Mouse (Mus musculus): Measurements from ENCODE around the gene Hs6st1. TPM values are rescaled to one million over a fixed set of nuclear protein-coding genes. Genes with fewer than 3 reads are reported as not detected.

The Hs6st1 gene
- polyA plus RNA-seq, 2 experiments: 6.8 to 31.0 TPM

DNA sequence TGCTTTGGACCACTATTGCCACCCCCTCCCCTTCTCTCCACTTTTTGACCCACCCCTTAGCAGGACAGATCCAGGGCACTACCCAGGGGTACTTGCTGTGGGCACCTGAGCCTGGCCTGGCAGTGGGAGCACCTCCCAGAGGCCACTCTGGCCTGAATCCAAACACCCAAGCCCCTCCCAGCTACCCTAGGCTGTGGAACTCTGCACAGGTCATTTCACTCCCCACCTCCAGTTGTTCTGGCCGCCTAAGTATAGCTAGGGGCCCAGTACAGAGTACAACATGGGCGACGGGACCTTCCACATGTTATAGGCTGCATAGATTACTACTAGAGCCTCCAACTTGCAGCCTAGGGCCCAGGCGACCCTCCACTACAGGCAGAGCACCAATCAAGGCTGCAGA lies 999 bp upstream of the Hs6st1 start:
- no peaks in the 10 kb centered on the region for H3K27me3 ChIP-seq (ENCODE audit: control insufficient read depth, insufficient read depth, low read length)
- ATAC-seq (ENCODE audit: insufficient read depth): no peak
- 65% methylated on average over 4 of the region's 4 CpGs for WGBS (ENCODE audit: insufficient replicate concordance)
- TF ChIP-seq EP300 (IDR thresholded peaks at IDR 0.05; ENCODE audit: low read depth) (no peak), CTCF (IDR thresholded peaks at IDR 0.05; ENCODE audit: low read depth) (no peak)
- no peaks in the 10 kb centered on the region for H3K9me3 ChIP-seq (ENCODE audit: control insufficient read depth, low read length)
- H3K4me3 ChIP-seq (ENCODE audit: insufficient read depth in 1 of 2, low read depth in 2 of 2, low read length in 2 of 2): no peak overlapping the region
- peak overlapping the region; percentile 75 for H3K4me2 ChIP-seq (ENCODE audit: low read depth)
- peaks cover 22% of the 10 kb centered on the region for H3K36me3 ChIP-seq (replicated peaks; ENCODE audit: control insufficient read depth, insufficient read depth, low read depth)
- no peak overlapping the region for H3K27ac ChIP-seq
- peaks cover 36 to 63% of the 10 kb centered on the region in 2 experiments for H3K4me1 ChIP-seq (replicated peaks; ENCODE audit: control insufficient read depth in 2 of 2, insufficient read depth in 2 of 2, low read length in 1 of 2)
- no peak overlapping the region for H3K9ac ChIP-seq (replicated peaks)
- no peak for DNase-seq (ENCODE audit: low read depth in 3 of 3, low spot score in 3 of 3)

DNA sequence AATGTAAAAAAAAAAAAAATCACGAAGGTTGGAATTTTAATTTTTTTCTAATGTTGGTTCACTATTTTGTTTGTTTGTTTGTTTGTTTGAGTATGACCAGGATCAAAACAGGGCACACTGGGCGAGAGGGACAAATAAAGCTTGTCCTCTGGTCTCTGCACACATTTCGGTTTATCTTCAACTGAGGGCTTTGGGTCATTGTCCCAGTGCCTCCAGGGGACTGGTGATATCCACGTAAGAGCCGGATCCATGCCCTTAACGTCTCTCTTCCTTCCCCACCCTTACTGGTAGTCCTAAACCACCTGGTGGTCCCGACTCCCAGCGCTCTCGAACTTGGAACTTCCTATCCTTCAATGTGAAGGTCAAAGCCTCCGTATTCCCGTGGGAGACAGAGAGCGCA lies 589 bp upstream of the Hs6st1 start:
- Histone ChIP-seq H3K4me1 (replicated peaks; ENCODE audit: control insufficient read depth in 2 of 2, insufficient read depth in 2 of 2, low read length in 1 of 2) (peaks cover 39 to 63% of the 10 kb centered on the region in 2 experiments), H3K36me3 (replicated peaks; ENCODE audit: control insufficient read depth, insufficient read depth, low read depth) (peaks cover 25% of the 10 kb centered on the region), H3K9ac (replicated peaks) (peak overlapping the region; percentile 62), H3K27ac (peak overlapping the region; percentile 31), H3K9me3 (ENCODE audit: control insufficient read depth, low read length) (no peaks in the 10 kb centered on the region), H3K27me3 (ENCODE audit: control insufficient read depth, insufficient read depth, low read length) (no peaks in the 10 kb centered on the region), H3K4me3 (ENCODE audit: insufficient read depth in 1 of 2, low read depth in 2 of 2, low read length in 2 of 2) (peak overlapping the region; percentile 46 to 87), H3K4me2 (ENCODE audit: low read depth) (peak overlapping the region; percentile 75)
- TF ChIP-seq CTCF (IDR thresholded peaks at IDR 0.05; ENCODE audit: low read depth): no peak
- no peak for TF ChIP-seq EP300 (IDR thresholded peaks at IDR 0.05; ENCODE audit: low read depth)
- no peak for DNase-seq (ENCODE audit: low read depth in 3 of 3, low spot score in 3 of 3)
- 18% methylated on average over 12 of the region's 12 CpGs for WGBS (ENCODE audit: insufficient replicate concordance)
- ATAC-seq (ENCODE audit: insufficient read depth): peak; percentile 2; the same call in 1 of the 2 replicates

GRCm38 (mm10) chr1:36068531-36069120 lies 426 bp downstream of the Hs6st1 start:
- H3K4me3 ChIP-seq (ENCODE audit: insufficient read depth in 1 of 2, low read depth in 2 of 2, low read length in 2 of 2): peak overlapping the region; percentile 87 to 92
- TF ChIP-seq CTCF (IDR thresholded peaks at IDR 0.05; ENCODE audit: low read depth) (peak; percentile 48), EP300 (IDR thresholded peaks at IDR 0.05; ENCODE audit: low read depth) (no peak)
- peak overlapping the region; percentile 98 for H3K4me2 ChIP-seq (ENCODE audit: low read depth)
- H3K4me1 ChIP-seq (replicated peaks; ENCODE audit: control insufficient read depth in 2 of 2, insufficient read depth in 2 of 2, low read length in 1 of 2): peaks cover 46 to 69% of the 10 kb centered on the region in 2 experiments
- DNase-seq (ENCODE audit: low read depth in 3 of 3, low spot score in 3 of 3) (no peak), ATAC-seq (ENCODE audit: insufficient read depth) (peak; percentile 40; the same call in 1 of the 2 replicates)
- no peaks in the 10 kb centered on the region for H3K9me3 ChIP-seq (ENCODE audit: control insufficient read depth, low read length)
- H3K27ac ChIP-seq: peak overlapping the region; percentile 78
- WGBS (ENCODE audit: insufficient replicate concordance): under 1% methylated on average over 49 of the region's 76 CpGs
- H3K9ac ChIP-seq (replicated peaks): peak overlapping the region; percentile 99
- H3K36me3 ChIP-seq (replicated peaks; ENCODE audit: control insufficient read depth, insufficient read depth, low read depth): peaks cover 33% of the 10 kb centered on the region
- no peaks in the 10 kb centered on the region for H3K27me3 ChIP-seq (ENCODE audit: control insufficient read depth, insufficient read depth, low read length)

GRCm38 (mm10) chr1:36069291-36069771 lies 1.1 kb downstream of the Hs6st1 start:
- Histone ChIP-seq H3K4me2 (ENCODE audit: low read depth) (peak overlapping the region; percentile 98), H3K27me3 (ENCODE audit: control insufficient read depth, insufficient read depth, low read length) (no peaks in the 10 kb centered on the region), H3K9me3 (ENCODE audit: control insufficient read depth, low read length) (no peaks in the 10 kb centered on the region), H3K27ac (peak overlapping the region; percentile 78), H3K36me3 (replicated peaks; ENCODE audit: control insufficient read depth, insufficient read depth, low read depth) (peaks cover 40% of the 10 kb centered on the region), H3K4me3 (ENCODE audit: insufficient read depth in 1 of 2, low read depth in 2 of 2, low read length in 2 of 2) (peak overlapping the region; percentile 87 to 92), H3K4me1 (replicated peaks; ENCODE audit: control insufficient read depth in 2 of 2, insufficient read depth in 2 of 2, low read length in 1 of 2) (peaks cover 48 to 73% of the 10 kb centered on the region in 2 experiments), H3K9ac (replicated peaks) (peak overlapping the region; percentile 99)
- ATAC-seq (ENCODE audit: insufficient read depth) (peak; percentile 4; the same call in 1 of the 2 replicates), DNase-seq (ENCODE audit: low read depth in 3 of 3, low spot score in 3 of 3) (no peak)
- 2% methylated on average over 13 of the region's 13 CpGs for WGBS (ENCODE audit: insufficient replicate concordance)
- TF ChIP-seq EP300 (IDR thresholded peaks at IDR 0.05; ENCODE audit: low read depth) (no peak), CTCF (IDR thresholded peaks at IDR 0.05; ENCODE audit: low read depth) (no peak)

- Histone ChIP-seq H3K36me3 (replicated peaks; ENCODE audit: control insufficient read depth, insufficient read depth, low read depth) (peaks cover 49% of the 10 kb centered on the region), H3K4me3 (ENCODE audit: insufficient read depth in 1 of 2, low read depth in 2 of 2, low read length in 2 of 2) (peak overlapping the region; percentile 87 to 92), H3K27ac (peak overlapping the region; percentile 78), H3K4me1 (replicated peaks; ENCODE audit: control insufficient read depth in 2 of 2, insufficient read depth in 2 of 2, low read length in 1 of 2) (peaks cover 42 to 70% of the 10 kb centered on the region in 2 experiments), H3K9me3 (ENCODE audit: control insufficient read depth, low read length) (no peaks in the 10 kb centered on the region), H3K27me3 (ENCODE audit: control insufficient read depth, insufficient read depth, low read length) (no peaks in the 10 kb centered on the region), H3K9ac (replicated peaks) (peak overlapping the region; percentile 99), H3K4me2 (ENCODE audit: low read depth) (peak overlapping the region; percentile 98)
- no peak for DNase-seq (ENCODE audit: low read depth in 3 of 3, low spot score in 3 of 3)
- 57% methylated on average over 6 of the region's 6 CpGs for WGBS (ENCODE audit: insufficient replicate concordance)
- ATAC-seq (ENCODE audit: insufficient read depth): no peak
- no peak for TF ChIP-seq EP300 (IDR thresholded peaks at IDR 0.05; ENCODE audit: low read depth)
- TF ChIP-seq CTCF (IDR thresholded peaks at IDR 0.05; ENCODE audit: low read depth): no peak
Measured at GRCm38 (mm10) chr1:36070190-36070589, 2.0 kb downstream of the Hs6st1 start.
